Mouse (Mus musculus): Measurements from ENCODE around the gene Rasl2-9. TPM values are rescaled to one million over a fixed set of nuclear protein-coding genes. Genes with fewer than 3 reads are reported as not detected.

Gene Rasl2-9
- polyA plus RNA-seq, 2 experiments: 0.28 to 0.38 TPM

GRCm38 (mm10) chr7:5074984-5075383 lies 50.8 kb downstream of the Rasl2-9 start:
- H3K4me1 ChIP-seq (replicated peaks; ENCODE audit: control insufficient read depth in 2 of 2, insufficient read depth in 2 of 2, low read length in 1 of 2): peaks cover 37 to 46% of the 10 kb centered on the region in 2 experiments

More at GRCm38 (mm10) chr7:5074984-5075383, 50.8 kb downstream of the Rasl2-9 start:
- ATAC-seq (ENCODE audit: insufficient read depth): no peak
- H3K27me3 ChIP-seq (ENCODE audit: control insufficient read depth, insufficient read depth, low read length): no peaks in the 10 kb centered on the region
- 93% methylated on average over 5 of the region's 5 CpGs for whole genome bisulfite sequencing (ENCODE audit: insufficient replicate concordance)
- TF ChIP-seq CTCF (IDR thresholded peaks at IDR 0.05; ENCODE audit: low read depth): no peak
- no peak for TF ChIP-seq EP300 (IDR thresholded peaks at IDR 0.05; ENCODE audit: low read depth)
- no peak for DNase-seq (ENCODE audit: low read depth in 3 of 3, low spot score in 3 of 3)
- no peak overlapping the region for H3K4me2 ChIP-seq (ENCODE audit: low read depth)
- H3K9ac ChIP-seq (replicated peaks): no peak overlapping the region
- H3K4me3 ChIP-seq (ENCODE audit: insufficient read depth in 1 of 2, low read depth in 2 of 2, low read length in 2 of 2): no peak overlapping the region
- no peak overlapping the region; the same call in 1 of the 2 replicates for H3K27ac ChIP-seq
- H3K36me3 ChIP-seq (replicated peaks; ENCODE audit: control insufficient read depth, insufficient read depth, low read depth): peaks cover 84% of the 10 kb centered on the region
- H3K9me3 ChIP-seq (ENCODE audit: control insufficient read depth, low read length): no peaks in the 10 kb centered on the region

Small RNA genes lying within 50 kb of the gene (microRNA-seq; reads per million reads assigned to microRNA genes)
- gene Gm26217: not detected

Other genes with a start within 250 kb of the Rasl2-9 start
- 6.6 and 6.7 TPM in 2 replicates for gene Isoc2a, start 248.8 kb downstream of the Rasl2-9 start, polyA plus RNA-seq (2012; rRNA removed)
- gene Isoc2a, start 248.8 kb downstream of the Rasl2-9 start, polyA plus RNA-seq (2014; fragmentation: Nextera tagmentation; extraction: Ambion mirVana): 0.56 and 0.86 TPM in 2 replicates
- 0.02 TPM in 1 of 2 replicates, not detected in the other for gene Gm36210, start 219.4 kb downstream of the Rasl2-9 start, polyA plus RNA-seq (2012; rRNA removed)
- not detected in 2 replicates for gene Gm36210, start 219.4 kb downstream of the Rasl2-9 start, polyA plus RNA-seq (2014; fragmentation: Nextera tagmentation; extraction: Ambion mirVana)
- gene Zfp628, start 210.7 kb downstream of the Rasl2-9 start, polyA plus RNA-seq (2012; rRNA removed): 2.9 and 3.7 TPM in 2 replicates
- 1.5 and 1.6 TPM in 2 replicates for gene Zfp628, start 210.7 kb downstream of the Rasl2-9 start, polyA plus RNA-seq (2014; fragmentation: Nextera tagmentation; extraction: Ambion mirVana)
- gene Nat14, start 203.9 kb downstream of the Rasl2-9 start, polyA plus RNA-seq (2012; rRNA removed): 0.38 and 0.39 TPM in 2 replicates
- 0.10 and 0.11 TPM in 2 replicates for gene Nat14, start 203.9 kb downstream of the Rasl2-9 start, polyA plus RNA-seq (2014; fragmentation: Nextera tagmentation; extraction: Ambion mirVana)
- 0.12 and 0.14 TPM in 2 replicates for gene Ssc5d, start 200.2 kb downstream of the Rasl2-9 start, polyA plus RNA-seq (2012; rRNA removed)
- gene Ssc5d, start 200.2 kb downstream of the Rasl2-9 start, polyA plus RNA-seq (2014; fragmentation: Nextera tagmentation; extraction: Ambion mirVana): 0.03 and 0.09 TPM in 2 replicates
- gene Sbk2, start 161.5 kb downstream of the Rasl2-9 start, polyA plus RNA-seq (2012; rRNA removed): 0.01 and 0.02 TPM in 2 replicates
- not detected in 2 replicates for gene Sbk2, start 161.5 kb downstream of the Rasl2-9 start, polyA plus RNA-seq (2014; fragmentation: Nextera tagmentation; extraction: Ambion mirVana)
- not detected in 2 replicates for gene Sbk3, start 154.8 kb downstream of the Rasl2-9 start, polyA plus RNA-seq (2012; rRNA removed)
- gene Sbk3, start 154.8 kb downstream of the Rasl2-9 start, polyA plus RNA-seq (2014; fragmentation: Nextera tagmentation; extraction: Ambion mirVana): not detected in 2 replicates
- 6.7 and 11.2 TPM in 2 replicates for gene Zfp579, start 129.8 kb downstream of the Rasl2-9 start, polyA plus RNA-seq (2012; rRNA removed)
- 2.8 and 4.0 TPM in 2 replicates for gene Zfp579, start 129.8 kb downstream of the Rasl2-9 start, polyA plus RNA-seq (2014; fragmentation: Nextera tagmentation; extraction: Ambion mirVana)
- 9.1 and 9.5 TPM in 2 replicates for gene Zfp524, start 111.5 kb downstream of the Rasl2-9 start, polyA plus RNA-seq (2012; rRNA removed)
- gene Zfp524, start 111.5 kb downstream of the Rasl2-9 start, polyA plus RNA-seq (2014; fragmentation: Nextera tagmentation; extraction: Ambion mirVana): 8.9 TPM in 2 replicates
- gene Fiz1, start 111.3 kb downstream of the Rasl2-9 start, polyA plus RNA-seq (2012; rRNA removed): 12.1 and 14.1 TPM in 2 replicates
- 10.7 and 13.2 TPM in 2 replicates for gene Fiz1, start 111.3 kb downstream of the Rasl2-9 start, polyA plus RNA-seq (2014; fragmentation: Nextera tagmentation; extraction: Ambion mirVana)
- 0.03 and 0.10 TPM in 2 replicates for gene Gm44973, start 110.5 kb downstream of the Rasl2-9 start, polyA plus RNA-seq (2012; rRNA removed)
- gene Gm44973, start 110.5 kb downstream of the Rasl2-9 start, polyA plus RNA-seq (2014; fragmentation: Nextera tagmentation; extraction: Ambion mirVana): 1.6 and 1.9 TPM in 2 replicates
- 6.4 and 7.6 TPM in 2 replicates for gene Zfp865, start 105.6 kb downstream of the Rasl2-9 start, polyA plus RNA-seq (2012; rRNA removed)
- gene Zfp865, start 105.6 kb downstream of the Rasl2-9 start, polyA plus RNA-seq (2014; fragmentation: Nextera tagmentation; extraction: Ambion mirVana): 0.98 and 1.0 TPM in 2 replicates
- gene Ccdc106, start 105.4 kb downstream of the Rasl2-9 start, polyA plus RNA-seq (2012; rRNA removed): 0.49 and 0.64 TPM in 2 replicates
- gene Ccdc106, start 105.4 kb downstream of the Rasl2-9 start, polyA plus RNA-seq (2014; fragmentation: Nextera tagmentation; extraction: Ambion mirVana): 0.24 and 0.35 TPM in 2 replicates
- gene 4632433K11Rik, start 91.8 kb downstream of the Rasl2-9 start, polyA plus RNA-seq (2012; rRNA removed): not detected in 2 replicates
- gene 4632433K11Rik, start 91.8 kb downstream of the Rasl2-9 start, polyA plus RNA-seq (2014; fragmentation: Nextera tagmentation; extraction: Ambion mirVana): not detected in 2 replicates
- 0.90 and 0.96 TPM in 2 replicates for gene Zfp784, start 87.5 kb downstream of the Rasl2-9 start, polyA plus RNA-seq (2012; rRNA removed)
- 0.86 and 1.0 TPM in 2 replicates for gene Zfp784, start 87.5 kb downstream of the Rasl2-9 start, polyA plus RNA-seq (2014; fragmentation: Nextera tagmentation; extraction: Ambion mirVana)
- 1.4 and 1.7 TPM in 2 replicates for gene Zfp580, start 74.4 kb downstream of the Rasl2-9 start, polyA plus RNA-seq (2012; rRNA removed)
- gene Zfp580, start 74.4 kb downstream of the Rasl2-9 start, polyA plus RNA-seq (2014; fragmentation: Nextera tagmentation; extraction: Ambion mirVana): 1.6 and 1.8 TPM in 2 replicates
- 110 and 132 TPM in 2 replicates for gene U2af2, start 63.8 kb downstream of the Rasl2-9 start, polyA plus RNA-seq (2012; rRNA removed)
- gene U2af2, start 63.8 kb downstream of the Rasl2-9 start, polyA plus RNA-seq (2014; fragmentation: Nextera tagmentation; extraction: Ambion mirVana): 52.2 and 60.2 TPM in 2 replicates
- 54.4 and 57.5 TPM in 2 replicates for gene Epn1, start 45.7 kb downstream of the Rasl2-9 start, polyA plus RNA-seq (2012; rRNA removed)
- 45.4 and 56.7 TPM in 2 replicates for gene Epn1, start 45.7 kb downstream of the Rasl2-9 start, polyA plus RNA-seq (2014; fragmentation: Nextera tagmentation; extraction: Ambion mirVana)
- gene Rfpl4, start 9.0 kb downstream of the Rasl2-9 start, polyA plus RNA-seq (2012; rRNA removed): not detected in 2 replicates
- gene Rfpl4, start 9.0 kb downstream of the Rasl2-9 start, polyA plus RNA-seq (2014; fragmentation: Nextera tagmentation; extraction: Ambion mirVana): not detected in 2 replicates
- not detected in 2 replicates for gene Vmn1r55, start 23.7 kb upstream of the Rasl2-9 start, polyA plus RNA-seq (2012; rRNA removed)
- gene Vmn1r55, start 23.7 kb upstream of the Rasl2-9 start, polyA plus RNA-seq (2014; fragmentation: Nextera tagmentation; extraction: Ambion mirVana): not detected in 2 replicates
- not detected in 2 replicates for gene Vmn1r56, start 70.8 kb upstream of the Rasl2-9 start, polyA plus RNA-seq (2012; rRNA removed)
- not detected in 2 replicates for gene Vmn1r56, start 70.8 kb upstream of the Rasl2-9 start, polyA plus RNA-seq (2014; fragmentation: Nextera tagmentation; extraction: Ambion mirVana)
- not detected in 2 replicates for gene Vmn1r57, start 92.5 kb upstream of the Rasl2-9 start, polyA plus RNA-seq (2012; rRNA removed)
- gene Vmn1r57, start 92.5 kb upstream of the Rasl2-9 start, polyA plus RNA-seq (2014; fragmentation: Nextera tagmentation; extraction: Ambion mirVana): not detected in 2 replicates
- not detected in 2 replicates for gene Gm5065, start 224.6 kb upstream of the Rasl2-9 start, polyA plus RNA-seq (2012; rRNA removed)
- not detected in 2 replicates for gene Gm5065, start 224.6 kb upstream of the Rasl2-9 start, polyA plus RNA-seq (2014; fragmentation: Nextera tagmentation; extraction: Ambion mirVana)
- not detected in 2 replicates for gene Nlrp2, start 225.1 kb upstream of the Rasl2-9 start, polyA plus RNA-seq (2012; rRNA removed)
- gene Nlrp2, start 225.1 kb upstream of the Rasl2-9 start, polyA plus RNA-seq (2014; fragmentation: Nextera tagmentation; extraction: Ambion mirVana): not detected in 2 replicates